In the genomic region with DNA sequence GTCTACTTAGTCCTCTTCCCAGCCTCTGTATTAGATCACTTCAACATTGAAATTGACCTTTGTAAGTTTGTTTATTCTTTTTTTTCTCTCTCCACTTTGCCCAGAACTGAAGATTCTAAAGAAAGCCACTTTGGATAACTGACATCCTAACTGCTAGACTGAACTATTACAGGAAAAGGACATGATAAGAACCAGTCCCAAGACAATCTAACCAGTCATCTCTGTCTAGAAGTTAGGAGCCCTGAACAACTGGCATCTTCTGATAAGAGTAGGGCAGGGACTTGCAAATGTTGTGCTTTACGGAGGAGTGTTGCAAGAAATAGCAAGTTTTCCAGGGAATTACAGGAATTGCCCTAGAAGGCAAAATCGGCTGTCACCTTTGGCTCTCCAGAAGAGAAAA, we compare ENCODE assay signal across 22 mouse cellular contexts. TPM values are rescaled to one million over a fixed set of nuclear protein-coding genes. Genes with fewer than 3 reads are reported as not detected.
"Had no signal": no experiment of that assay in that cellular context is flagged by ENCODE, and none has a peak within 500 bp of the region (broad histone marks: within the 10 kb centered on the region; RNA-seq: fewer than 3 reads in every experiment).

No protein-coding gene starts in this region.

- H3K4me1 ChIP-seq: intestine, embryonic 15.5 days; kidney, embryonic 15.5 days; limb, embryonic 10.5 days; limb, embryonic 13.5 days; lung, embryonic 15.5 days; midbrain, embryonic 12.5 days; midbrain, embryonic 15.5 days; neural tube, embryonic 12.5 days; neural tube, embryonic 15.5 days had no signal

- H3K36me3 ChIP-seq: intestine, embryonic 15.5 days; kidney, embryonic 15.5 days; limb, embryonic 10.5 days; limb, embryonic 13.5 days; lung, embryonic 15.5 days; midbrain, embryonic 12.5 days; midbrain, embryonic 15.5 days; neural tube, embryonic 12.5 days; neural tube, embryonic 15.5 days had no signal

- ATAC-seq: intestine, embryonic 15.5 days; midbrain, embryonic 15.5 days had no signal

- DNase-seq: kidney, adult 11 months; kidney, adult 8-10 months; kidney, postnatal 10 days; kidney, postnatal 36 days; lung, adult 18-20 months; lung, postnatal 10 days; lung, postnatal 36 days; retina, postnatal 1 day; right cerebral cortex, postnatal 25 days; thymus, postnatal 25 days had no signal

- H3K9ac ChIP-seq: intestine, embryonic 15.5 days; kidney, embryonic 15.5 days; limb, embryonic 13.5 days; lung, embryonic 15.5 days; midbrain, embryonic 12.5 days; midbrain, embryonic 15.5 days; neural tube, embryonic 12.5 days; neural tube, embryonic 15.5 days had no signal

- H3K27me3 ChIP-seq: intestine, embryonic 15.5 days; kidney, embryonic 15.5 days; limb, embryonic 13.5 days; lung, embryonic 15.5 days; midbrain, embryonic 12.5 days; midbrain, embryonic 15.5 days; neural tube, embryonic 12.5 days; neural tube, embryonic 15.5 days had no signal

- H3K4me3 ChIP-seq: intestine, embryonic 15.5 days; kidney, embryonic 15.5 days; limb, embryonic 10.5 days; limb, embryonic 13.5 days; lung, embryonic 15.5 days; midbrain, embryonic 12.5 days; midbrain, embryonic 15.5 days; neural tube, embryonic 12.5 days; neural tube, embryonic 15.5 days had no signal

- H3K4me2 ChIP-seq: intestine, embryonic 15.5 days; kidney, embryonic 15.5 days; limb, embryonic 13.5 days; lung, embryonic 15.5 days; midbrain, embryonic 12.5 days; midbrain, embryonic 15.5 days; neural tube, embryonic 12.5 days; neural tube, embryonic 15.5 days had no signal

- H3K27ac ChIP-seq: intestine, embryonic 15.5 days; kidney, embryonic 15.5 days; limb, embryonic 10.5 days; limb, embryonic 13.5 days; lung, embryonic 15.5 days; midbrain, embryonic 12.5 days; midbrain, embryonic 15.5 days; neural tube, embryonic 12.5 days; neural tube, embryonic 15.5 days; stomach, postnatal 0 days had no signal

- H3K9me3 ChIP-seq: intestine, embryonic 15.5 days; limb, embryonic 10.5 days; limb, embryonic 13.5 days; lung, embryonic 15.5 days; midbrain, embryonic 15.5 days; neural tube, embryonic 12.5 days had no signal

RNA-seq across cellular contexts. Expression of a gene that starts 53.5 kb away (rescaled TPM):
- polyA plus RNA-seq: intestine, embryonic 15.5 days; kidney, embryonic 15.5 days; limb, embryonic 10.5 days; limb, embryonic 13.5 days; lung, embryonic 15.5 days; midbrain, embryonic 12.5 days; neural tube, embryonic 12.5 days; neural tube, embryonic 15.5 days; small intestine, adult 2 months; stomach, embryonic 14.5 days had no signal
